Mouse (Mus musculus) CH12.LX (cell line): ENCODE measurements around the gene Olfr689. TPM values are rescaled to one million over a fixed set of nuclear protein-coding genes. Genes with fewer than 3 reads are reported as not detected.

Source experiments
- DNase-seq: peaks from one replicate; pipeline ENCODE4 v3.0.0-alpha.2; 2013; ENCODE audit errors: extremely low read depth
- H3K27ac ChIP-seq: 2 replicates; pipeline ENCODE4 v1.5.1; 2012; ENCODE audit warnings: low read depth, mild to moderate bottlenecking, control low read depth, moderate library complexity; ENCODE audit not compliant: insufficient read depth
- H3K27me3 ChIP-seq: replicated peaks from 2 replicates; pipeline ENCODE3; 2012; ENCODE audit warnings: inconsistent platforms
- H3K36me3 ChIP-seq, 2 experiments: replicated peaks in 1 of 2; 2 replicates each; pipeline versions ENCODE3 to v1.6.1; 2012; ENCODE audit warnings: inconsistent platforms in 1 of 2, low read length in 1 of 2, mild to moderate bottlenecking in 1 of 2, mixed read lengths in 1 of 2, moderate library complexity in 1 of 2; ENCODE audit not compliant: control insufficient read depth in 1 of 2, insufficient read depth in 1 of 2
- H3K4me1 ChIP-seq, 2 experiments: 2 replicates each; pipeline ENCODE4 v1.6.1; 2012; ENCODE audit warnings: inconsistent platforms in 1 of 2, moderate library complexity in 1 of 2; ENCODE audit not compliant: insufficient read depth in 2 of 2, control insufficient read depth in 1 of 2
- H3K4me2 ChIP-seq: 2 replicates; pipeline ENCODE4 v1.6.1; 2012; ENCODE audit warnings: low read depth, mild to moderate bottlenecking, control low read depth; ENCODE audit not compliant: poor library complexity, insufficient read depth, severe bottlenecking
- H3K4me3 ChIP-seq, 3 experiments: fragments of 150-350 bp in 1 of 3; sonication (generic) in 1 of 3; replicated peaks in 1 of 3; 2 replicates each; pipeline versions ENCODE3 to v1.5.1; 2011 to 2012; ENCODE audit warnings: low read depth in 2 of 3, low read length in 2 of 3, mild to moderate bottlenecking in 2 of 3, moderate library complexity in 2 of 3, control low read depth in 1 of 3, improper control_type of control experiment in 1 of 3, inconsistent platforms in 1 of 3, mixed read lengths in 1 of 3; ENCODE audit not compliant: poor library complexity in 1 of 3
- H3K79me2 ChIP-seq: replicated peaks from 2 replicates; pipeline ENCODE4 v1.6.1; 2012; ENCODE audit warnings: mild to moderate bottlenecking, moderate library complexity; ENCODE audit not compliant: control insufficient read depth, poor library complexity, insufficient read depth, severe bottlenecking; ENCODE audit errors: extremely low read depth
- H3K9ac ChIP-seq: 2 replicates; pipeline ENCODE4 v1.6.1; 2012; ENCODE audit warnings: low read depth, mild to moderate bottlenecking, control low read depth, moderate library complexity; ENCODE audit not compliant: insufficient read depth
- H3K9me3 ChIP-seq: replicated peaks from 2 replicates; pipeline ENCODE3; 2012; ENCODE audit warnings: low read length, inconsistent platforms, mixed read lengths
- CHD1 ChIP-seq: IDR thresholded peaks from 2 replicates; pipeline ENCODE4 v1.6.1; 2012; ENCODE audit warnings: low read depth, low read length, improper control_type of control experiment, inconsistent platforms
- CHD2 ChIP-seq: IDR thresholded peaks from 2 replicates; pipeline ENCODE4 v1.6.1; 2011; ENCODE audit warnings: low read length, improper control_type of control experiment
- CTCF ChIP-seq, 2 experiments: IDR thresholded peaks in 1 of 2; conservative IDR thresholded peaks in 1 of 2; 2 replicates each; pipeline ENCODE4 v1.5.1; 2011 to 2012; ENCODE audit warnings: low read depth in 2 of 2, low read length in 2 of 2, improper control_type of control experiment in 1 of 2, inconsistent platforms in 1 of 2, mild to moderate bottlenecking in 1 of 2, moderate library complexity in 1 of 2
- E2F4 ChIP-seq: IDR thresholded peaks from 2 replicates; pipeline ENCODE4 v1.6.1; 2011; ENCODE audit warnings: low read depth, low read length, improper control_type of control experiment; ENCODE audit not compliant: insufficient replicate concordance
- EP300 ChIP-seq: IDR thresholded peaks from 2 replicates; pipeline ENCODE4 v1.6.1; 2011; ENCODE audit warnings: low read length, improper control_type of control experiment
- GABPA ChIP-seq: IDR thresholded peaks from 2 replicates; pipeline ENCODE4 v1.6.1; 2012; ENCODE audit warnings: low read depth, low read length, improper control_type of control experiment, inconsistent platforms; ENCODE audit not compliant: insufficient replicate concordance
- IRF4 ChIP-seq: IDR thresholded peaks from 2 replicates; pipeline ENCODE4 v1.6.1; 2014; ENCODE audit warnings: low read depth, mild to moderate bottlenecking, inconsistent platforms, low read length, improper control_type of control experiment
- MAFK ChIP-seq: IDR thresholded peaks from 2 replicates; pipeline ENCODE4 v1.6.1; 2011; ENCODE audit warnings: low read length, improper control_type of control experiment; ENCODE audit not compliant: insufficient replicate concordance
- MAZ ChIP-seq: IDR thresholded peaks from 2 replicates; pipeline ENCODE4 v1.6.1; 2012; ENCODE audit warnings: low read depth, mild to moderate bottlenecking, inconsistent platforms, low read length, improper control_type of control experiment, moderate library complexity
- MYC ChIP-seq: IDR thresholded peaks from 2 replicates; pipeline ENCODE4 v1.6.1; 2011; ENCODE audit warnings: low read depth, mild to moderate bottlenecking, improper control_type of control experiment, low read length
- POLR2AphosphoS2 ChIP-seq: IDR thresholded peaks from 2 replicates; pipeline ENCODE4 v1.6.1; 2011; ENCODE audit warnings: low read depth, low read length, improper control_type of control experiment
- SMC3 ChIP-seq: IDR thresholded peaks from 2 replicates; pipeline ENCODE4 v1.6.1; 2011; ENCODE audit warnings: low read depth, low read length, improper control_type of control experiment
- TCF12 ChIP-seq: IDR thresholded peaks from 2 replicates; pipeline ENCODE4 v1.6.1; 2014; ENCODE audit warnings: low read depth, mild to moderate bottlenecking, inconsistent platforms, low read length, improper control_type of control experiment
- ZC3H11A ChIP-seq: IDR thresholded peaks from 2 replicates; pipeline ENCODE4 v1.6.1; 2012; ENCODE audit warnings: low read depth, mild to moderate bottlenecking, inconsistent platforms, low read length, improper control_type of control experiment
- ZKSCAN1 ChIP-seq: IDR thresholded peaks from 2 replicates; pipeline ENCODE4 v1.6.1; 2012; ENCODE audit warnings: low read depth, inconsistent platforms, low read length, improper control_type of control experiment, borderline replicate concordance
- ZMIZ1 ChIP-seq: IDR thresholded peaks from 2 replicates; pipeline ENCODE4 v1.6.1; 2012; ENCODE audit warnings: low read depth, mild to moderate bottlenecking, inconsistent platforms, low read length, improper control_type of control experiment
- dilution Hi-C: fragments of 300-500 bp; cut with MboI; formaldehyde crosslinking; loops from 2 replicates; pipeline ENCODE4 v1.14.3; 2020; ENCODE audit warnings: low sequenced_read_pairs; ENCODE audit not compliant: extremely low pct_unique_long_range_greater_than_20kb, extremely low pct_ligation_motif_present
- in situ Hi-C: fragments of 300-500 bp; cut with MboI; formaldehyde crosslinking; loops from 3 replicates; pipeline ENCODE4 v1.14.3; 2019; ENCODE audit warnings: low sequenced_read_pairs, low pct_ligation_motif_present, low pct_unique_long_range_greater_than_20kb, mixed read lengths
- polyA plus RNA-seq: library from polyadenylated mRNA; unstranded; fragments of >175 nt; gene quantifications from 2 replicates; pipeline ENCODE4 v1.2.1, GENCODE M21; 2012; ENCODE audit warnings: low read depth; ENCODE audit not compliant: insufficient read length
- total RNA-seq, 2 experiments: library from RNA; depleted of rRNA; stranded (reverse); fragments of 300-350 nt in 1 of 2; fragments of >200 nt in 1 of 2; gene quantifications; 2 replicates each; pipeline ENCODE4 v1.2.3; 2012 to 2014

Gene Olfr689
- total RNA-seq (2012; rRNA removed) (not detected in 2 replicates), total RNA-seq (2014; rRNA removed) (not detected in 2 replicates), polyA plus RNA-seq (not detected in 2 replicates)

- in situ Hi-C loops = no loop called here
- dilution Hi-C loops = no loop called here
- Histone ChIP-seq H3K27ac (no peak within 1 kb of the TSS), H3K27me3 (no peaks in the 10 kb centered on the region), H3K9ac (no peak within 1 kb of the TSS)
- no peak for DNase-seq
- TF ChIP-seq CTCF (conservative IDR thresholded peaks at IDR 0.05 in 1 of 2, IDR thresholded peaks at IDR 0.05 in 1 of 2; ENCODE audit: low read depth in 2 of 2, low read length in 2 of 2) = no peak
- TF ChIP-seq, all 38 proteins: peak for 0
- H3K79me2 ChIP-seq = no peaks in the 10 kb centered on the region
- no peaks in the 10 kb centered on the region for H3K36me3 ChIP-seq
- no peak within 1 kb of the TSS for H3K4me2 ChIP-seq
- H3K9me3 ChIP-seq = no peaks in the 10 kb centered on the region
- H3K4me3 ChIP-seq = no peak within 1 kb of the TSS
- H3K4me1 ChIP-seq = no peaks in the 10 kb centered on the region
Measured at GRCm38 (mm10) chr7:105310865-105311264, at the start of gene Olfr689. Gene Olfr689, plus strand, starts transcription at chr7:105311165.

- H3K27me3 ChIP-seq = no peaks in the 10 kb centered on the region
- TF ChIP-seq EP300 = no peak
- TF ChIP-seq ZC3H11A = no peak
- no peak for TF ChIP-seq IRF4
- TF ChIP-seq TCF12 = no peak
- no peak overlapping the region for H3K4me2 ChIP-seq
- H3K79me2 ChIP-seq = no peaks in the 10 kb centered on the region
- DNase-seq = no peak
- no peak overlapping the region for H3K27ac ChIP-seq
- dilution Hi-C loops = no loop called here
- H3K36me3 ChIP-seq = no peaks in the 10 kb centered on the region
- no peaks in the 10 kb centered on the region for H3K9me3 ChIP-seq
- H3K4me1 ChIP-seq = no peaks in the 10 kb centered on the region
- H3K9ac ChIP-seq = no peak overlapping the region
- in situ Hi-C loops = no loop called here
- no peak overlapping the region for H3K4me3 ChIP-seq
Measured at GRCm38 (mm10) chr7:105272426-105272825, 38.5 kb upstream of the Olfr689 start.

- dilution Hi-C loops (no loop called here), in situ Hi-C loops (no loop called here)
- no peaks in the 10 kb centered on the region for H3K9me3 ChIP-seq
- H3K27me3 ChIP-seq = no peaks in the 10 kb centered on the region
- no peak within 1 kb of the TSS for H3K9ac ChIP-seq
- no peaks in the 10 kb centered on the region for H3K4me1 ChIP-seq
- no peak within 1 kb of the TSS for H3K4me3 ChIP-seq
- no peaks in the 10 kb centered on the region for H3K79me2 ChIP-seq
- H3K36me3 ChIP-seq = no peaks in the 10 kb centered on the region
- H3K4me2 ChIP-seq = no peak within 1 kb of the TSS
- TF ChIP-seq ZMIZ1 (no peak), POLR2AphosphoS2 (no peak), GABPA (no peak), E2F4 (no peak), SMC3 (no peak), MAFK (no peak), MAZ (no peak), CHD1 (no peak), ZKSCAN1 (no peak), CHD2 (no peak), MYC (no peak)
- H3K27ac ChIP-seq = no peak within 1 kb of the TSS
- DNase-seq = no peak
Measured at GRCm38 (mm10) chr7:105287795-105288194, 23.2 kb upstream of the Olfr689 start, which contains the start of gene Olfr688. Gene Olfr688, plus strand, starts transcription at chr7:105288095.
